Mouse (Mus musculus) left cerebral cortex, postnatal 14 days (tissue): Measurements from ENCODE around the gene Wdr48. TPM values are rescaled to one million over a fixed set of nuclear protein-coding genes. Genes with fewer than 3 reads are reported as not detected.

Source experiments
- DNase-seq, 2 experiments: peaks; one replicate each; pipeline ENCODE4 v3.0.0; 2021 to 2022; ENCODE audit warnings: low spot score in 2 of 2, mixed read lengths in 1 of 2
- intact Hi-C: fragments of 180-260 bp; cut with DNase I; formaldehyde crosslinking; loops from one replicate; pipeline ENCODE4 v1.15.1; 2025
- total RNA-seq, 2 experiments: library from RNA; stranded (reverse); gene quantifications; 2 replicates each; pipeline ENCODE4 v1.2.3; 2021

Wdr48 gene
- total RNA-seq, 2 experiments from 2014 or later = 75.3 to 79.6 TPM

DNA sequence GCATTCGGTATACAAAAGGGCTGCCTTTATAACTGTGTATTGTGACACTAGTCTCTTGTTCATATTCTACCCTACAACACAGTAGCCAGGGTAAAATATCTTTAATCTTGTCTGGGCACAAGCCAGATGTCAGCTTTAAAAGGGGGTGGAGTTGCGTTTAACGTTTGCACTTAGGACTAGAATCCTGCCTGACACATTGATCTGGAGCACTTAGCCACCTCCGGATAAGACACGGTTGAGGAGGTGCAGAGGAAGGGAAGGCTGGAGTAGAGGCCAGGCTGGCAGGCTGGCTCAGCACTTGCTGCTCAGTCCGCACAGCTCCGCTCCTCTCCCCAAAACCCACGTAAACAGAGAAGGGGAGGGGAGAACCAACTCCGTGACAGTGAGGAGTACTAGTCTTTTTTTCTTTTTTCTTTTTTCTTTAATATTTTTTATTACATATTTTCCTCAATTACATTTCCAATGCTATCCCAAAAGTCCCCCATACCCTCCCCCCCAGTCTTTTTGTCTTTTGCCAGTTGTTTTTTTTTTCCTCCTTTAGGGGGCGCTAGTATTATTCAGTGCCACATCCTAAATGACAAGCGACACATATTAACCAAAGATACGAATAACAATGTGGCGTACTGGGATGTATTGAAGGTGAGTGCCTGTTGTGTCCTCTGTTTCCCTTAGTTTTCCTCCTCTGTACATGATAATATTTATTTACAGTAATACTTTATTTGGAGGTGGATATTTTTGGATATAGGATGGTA, 18.6 kb downstream of the Wdr48 start:
- DNase-seq = no peak
- intact Hi-C loops = no loop called here

DNA sequence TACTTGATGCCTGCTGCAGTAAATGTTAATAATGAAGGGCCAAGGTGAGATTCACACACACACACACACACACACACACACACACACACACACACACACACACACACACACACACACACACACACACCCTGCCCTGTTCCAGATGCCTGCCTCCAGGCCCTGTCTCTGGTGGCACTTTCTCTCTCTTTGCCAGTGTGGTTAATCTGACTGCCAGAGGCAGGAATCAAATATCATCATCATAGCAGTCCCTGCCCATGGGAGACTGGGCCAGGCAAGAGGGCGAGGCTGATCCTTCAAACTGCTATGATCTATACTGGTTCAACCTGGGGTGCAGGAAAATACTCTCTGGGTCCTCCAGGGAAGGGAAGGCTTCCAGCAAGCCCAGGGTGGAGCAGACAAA, 25.2 kb downstream of the Wdr48 start:
- DNase-seq = no peak
- intact Hi-C loops = no loop called here

- DNase-seq = no peak
- intact Hi-C loops = no loop called here
These were observed 28.8 kb downstream of the Wdr48 start for GRCm38 (mm10) chr9:119923462-119923861.

GRCm38 (mm10) chr9:119925120-119925657, 30.5 kb downstream of the Wdr48 start:
- intact Hi-C loops = no loop called here
- no peak for DNase-seq

GRCm38 (mm10) chr9:119925729-119926128, 31.1 kb downstream of the Wdr48 start:
- DNase-seq = no peak

DNA sequence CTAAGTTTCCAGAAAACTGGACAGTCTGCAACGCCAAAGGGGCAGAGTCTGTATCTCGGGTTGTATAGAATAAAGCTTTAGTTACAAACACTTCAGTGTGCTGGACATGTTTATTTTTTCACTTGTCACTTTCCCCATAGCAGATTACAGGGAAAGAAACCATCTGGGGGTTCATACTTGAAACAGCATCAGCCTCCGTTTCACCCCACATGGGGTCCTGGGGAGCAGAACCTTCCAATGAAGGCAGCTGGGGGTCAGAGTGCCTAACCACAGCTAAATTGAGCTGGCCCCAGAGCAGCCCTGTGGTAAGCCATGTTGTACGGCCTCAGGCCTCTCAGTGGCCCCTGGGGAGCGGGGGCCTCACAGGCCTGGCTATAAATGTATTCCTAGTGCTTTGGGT, 31.8 kb downstream of the Wdr48 start:
- intact Hi-C loops = no loop called here
- DNase-seq = no peak

More at GRCm38 (mm10) chr9:119925729-119926128, 31.1 kb downstream of the Wdr48 start:
- intact Hi-C loops = no loop called here

DNA sequence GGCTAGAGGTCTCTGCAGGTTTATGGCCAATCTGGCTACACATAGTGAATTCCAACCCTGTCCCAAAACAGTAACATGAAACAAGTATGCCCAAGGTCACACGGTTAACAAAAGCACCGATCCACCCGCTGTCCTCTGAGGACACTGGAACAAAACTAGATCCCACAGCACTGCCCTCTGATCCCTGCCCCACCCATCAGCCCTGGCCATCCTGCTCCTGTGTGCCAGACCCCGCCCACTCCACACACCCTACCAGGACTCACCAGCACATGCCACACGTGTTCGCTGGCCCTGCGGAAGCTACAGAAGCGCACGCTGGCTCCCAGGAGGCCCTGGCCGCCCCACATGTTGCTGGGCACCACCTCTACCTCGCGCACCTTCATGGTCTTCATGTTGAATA, 37.7 kb downstream of the Wdr48 start:
- DNase-seq = no peak
- intact Hi-C loops = no loop called here

- intact Hi-C loops = no loop called here
- DNase-seq = no peak
These were observed 39.0 kb downstream of the Wdr48 start for GRCm38 (mm10) chr9:119933675-119934074.

DNA sequence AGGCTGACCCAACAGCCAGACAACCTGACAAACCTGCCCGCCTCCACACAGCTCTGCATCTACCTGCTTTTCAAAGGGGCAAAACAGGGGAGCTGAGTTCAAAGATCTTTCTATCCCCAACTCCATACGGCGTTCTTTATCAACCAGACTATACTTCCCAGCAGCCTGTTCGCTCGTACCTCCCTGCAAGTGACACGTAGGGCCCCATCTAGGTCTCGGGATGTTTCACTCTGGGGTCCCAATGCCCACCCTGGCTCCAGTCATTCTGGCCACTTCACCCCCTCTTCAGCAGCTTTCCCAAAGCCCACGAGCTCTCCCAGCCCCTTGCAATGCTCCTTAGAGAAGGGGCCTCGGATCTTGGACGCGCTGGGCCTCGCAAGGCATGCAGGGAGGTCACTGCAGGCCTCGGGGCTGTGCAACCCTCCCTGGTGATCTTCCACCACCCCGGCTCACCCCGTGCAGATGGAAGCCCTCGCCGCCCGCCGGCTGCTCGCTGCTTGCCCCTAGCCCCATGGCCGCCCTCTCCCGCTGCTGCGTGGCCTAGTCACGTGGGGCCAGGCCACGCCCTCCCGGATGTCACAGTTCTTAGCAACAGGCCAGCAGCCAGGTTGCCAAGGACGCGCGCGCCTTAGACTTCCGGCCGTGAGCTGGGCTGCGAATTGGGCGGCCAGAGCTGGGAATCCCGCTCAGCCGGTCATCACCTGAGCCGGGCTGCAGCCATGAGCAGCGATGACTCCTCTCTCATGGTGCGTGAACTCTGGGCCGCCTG, 42.5 kb downstream of the Wdr48 start, which contains the start of the genes Gorasp1 and Ttc21a:
Gene Gorasp1, minus strand, starts transcription at position 561 of the 769 bp plus-strand sequence.
Gene Ttc21a, plus strand, starts transcription at position 602 of the 769 bp plus-strand sequence.
- intact Hi-C loops = no loop called here

GRCm38 (mm10) chr9:119938496-119938895, 43.8 kb downstream of the Wdr48 start:
- intact Hi-C loops = no loop called here
- DNase-seq = no peak

More for the DNA sequence above, 42.5 kb downstream of the Wdr48 start, which contains the start of the genes Gorasp1 and Ttc21a:
- peak; percentile 93 for DNase-seq

- no peak for DNase-seq
- intact Hi-C loops = no loop called here
These were observed 45.0 kb downstream of the Wdr48 start for GRCm38 (mm10) chr9:119939646-119940045.

- intact Hi-C loops = no loop called here
- no peak for DNase-seq
These were observed 46.7 kb downstream of the Wdr48 start for GRCm38 (mm10) chr9:119941407-119941806.

DNA sequence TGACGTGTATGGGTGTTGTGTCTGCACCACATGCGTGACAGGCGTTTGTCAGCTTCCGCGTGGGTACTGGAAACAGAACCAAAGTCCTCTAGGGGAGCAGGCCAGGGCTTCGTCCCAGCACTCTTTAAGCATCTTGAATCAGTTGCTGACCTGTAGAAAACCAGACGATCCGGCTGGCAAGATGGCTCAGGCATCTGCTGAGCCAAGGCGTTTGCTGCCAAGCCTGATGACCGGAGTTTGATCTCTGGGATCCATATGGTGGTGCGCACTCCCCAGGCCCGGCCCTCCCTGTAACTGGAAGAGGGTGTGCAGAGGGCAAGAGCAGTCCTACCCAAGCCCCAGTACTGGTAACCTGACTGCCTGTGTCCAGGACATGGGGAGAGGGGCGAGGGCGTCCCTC, 47.2 kb downstream of the Wdr48 start:
- DNase-seq = no peak
- intact Hi-C loops = no loop called here

GRCm38 (mm10) chr9:119943326-119943725, 48.6 kb downstream of the Wdr48 start:
- no peak for DNase-seq
- intact Hi-C loops = no loop called here

DNA sequence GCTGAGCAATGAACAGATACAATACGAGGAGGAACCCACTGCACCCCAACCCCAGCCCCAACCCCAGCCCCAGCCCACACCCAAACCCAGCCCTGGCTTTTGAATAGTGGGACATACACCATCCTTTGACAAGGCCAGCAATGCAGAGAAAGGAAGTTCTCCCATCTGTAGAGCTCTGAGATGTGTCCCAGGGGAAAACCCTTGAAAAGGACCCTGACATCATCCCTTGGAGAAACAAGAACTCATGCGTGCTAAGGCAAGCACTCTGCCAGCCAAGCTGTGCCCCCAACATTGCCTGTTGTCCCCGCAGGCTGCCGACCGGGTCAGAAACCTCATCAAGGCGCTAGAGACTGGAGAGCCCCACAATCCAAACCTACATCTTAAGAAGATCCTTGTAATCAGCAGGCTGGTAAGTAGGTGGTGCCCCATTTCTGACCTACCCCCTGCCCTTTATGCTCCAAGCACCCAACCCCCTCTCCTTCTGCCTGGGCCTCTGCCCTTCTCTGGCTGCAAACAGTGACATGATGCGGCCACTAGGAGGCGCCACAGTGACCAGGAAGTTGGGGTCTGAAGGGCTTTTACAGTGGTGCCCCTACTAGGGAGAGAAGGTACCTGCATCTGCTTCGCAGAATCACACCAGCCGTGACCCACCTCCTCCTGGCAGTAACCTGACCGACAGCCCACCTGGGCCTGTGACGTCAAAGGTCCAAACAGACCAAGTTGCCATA, 50.7 kb downstream of the Wdr48 start:
- no peak for DNase-seq
- intact Hi-C loops = no loop called here

GRCm38 (mm10) chr9:119948804-119949203, 54.1 kb downstream of the Wdr48 start:
- DNase-seq = no peak
- intact Hi-C loops = no loop called here

DNA sequence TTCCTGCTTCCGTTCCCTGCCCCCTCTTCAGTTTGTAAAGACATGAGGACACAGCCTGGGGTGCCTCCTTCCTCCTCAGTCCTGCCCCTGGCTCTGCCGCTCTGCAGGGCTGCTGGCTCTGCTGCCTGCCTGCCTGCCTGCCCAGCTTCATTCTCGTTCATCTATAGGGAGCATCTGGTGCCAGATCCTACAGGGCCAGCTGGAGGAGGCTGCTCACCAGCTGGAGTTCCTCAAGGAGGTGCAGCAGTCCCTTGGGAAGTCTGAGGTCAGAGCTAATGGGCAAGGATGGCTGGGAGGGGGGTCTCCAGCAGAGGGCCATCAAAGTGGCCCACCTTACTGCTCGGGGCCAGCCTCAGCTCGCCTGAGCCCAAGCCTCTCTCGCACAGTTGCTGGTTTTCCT, 55.8 kb downstream of the Wdr48 start:
- intact Hi-C loops = no loop called here

DNA sequence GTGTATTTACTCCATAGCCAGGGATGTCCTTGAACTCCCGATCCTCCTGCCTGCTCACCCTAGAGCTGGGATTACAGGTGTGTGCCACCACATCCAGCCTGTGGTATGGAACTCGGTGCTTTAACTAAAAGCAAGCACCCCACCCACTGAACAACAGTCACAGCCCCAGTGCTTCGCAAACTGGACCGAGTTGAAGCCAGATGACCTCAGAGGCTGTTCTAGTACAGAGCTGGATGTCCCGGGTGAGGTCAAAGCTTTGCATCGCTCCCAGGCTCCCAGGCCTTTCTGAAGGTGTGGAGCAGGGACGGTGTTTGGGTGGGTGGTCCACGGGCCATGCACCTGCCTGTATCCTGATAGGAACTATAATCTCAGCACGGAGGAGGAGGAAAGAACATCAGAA, 56.7 kb downstream of the Wdr48 start:
- intact Hi-C loops = no loop called here
- DNase-seq = no peak

More for the DNA sequence above, 55.8 kb downstream of the Wdr48 start:
- DNase-seq = no peak

GRCm38 (mm10) chr9:119958835-119959234, 64.2 kb downstream of the Wdr48 start:
- no peak for DNase-seq
- intact Hi-C loops = no loop called here

DNA sequence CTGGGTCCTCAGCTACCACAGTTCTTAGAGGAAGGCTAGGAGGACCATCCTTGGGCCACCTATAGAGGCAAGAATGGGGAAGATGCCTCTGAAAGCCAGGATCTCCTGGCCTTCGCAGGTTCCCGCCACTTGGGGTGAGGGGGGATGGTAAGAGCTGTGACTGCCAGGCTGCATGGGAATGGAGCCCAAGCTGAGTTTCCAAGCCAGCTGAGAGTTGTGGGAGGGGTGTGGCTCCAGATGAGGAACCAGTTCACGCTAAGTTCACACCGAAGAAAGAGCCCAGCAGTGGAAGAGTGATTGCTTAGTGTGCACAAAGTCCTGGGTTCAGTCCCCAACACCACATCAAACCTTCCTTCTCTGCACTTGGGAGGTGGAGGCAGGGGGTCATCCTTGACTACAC, 67.5 kb downstream of the Wdr48 start:
- intact Hi-C loops = loop anchor here (5.0 kb wide), 1 partner anchor 50 kb away; no protein-coding TSS in a partner anchor
- no peak for DNase-seq
